Mouse (Mus musculus): Measurements from ENCODE around the gene Cemip.

GRCm38 (mm10) chr7:84053856-84054255, 32.4 kb downstream of the Cemip start:
- TF ChIP-seq POLR2A (IDR thresholded peaks at IDR 0.05; ENCODE audit: insufficient read length, low read depth) (no peak), SRF (IDR thresholded peaks at IDR 0.05; ENCODE audit: control insufficient read depth, insufficient read length, low read depth) (no peak), TCF12 (IDR thresholded peaks at IDR 0.05; ENCODE audit: insufficient read depth, poor library complexity, severe bottlenecking) (no peak), MYOD1 (IDR thresholded peaks at IDR 0.05; ENCODE audit: control insufficient read depth in 1 of 3, insufficient read length in 2 of 3, low read depth in 2 of 3) (no peak), USF1 (IDR thresholded peaks at IDR 0.05; ENCODE audit: low read depth) (no peak), E2F4 (IDR thresholded peaks at IDR 0.05; ENCODE audit: insufficient read depth) (no peak), POLR2AphosphoS2 (IDR thresholded peaks at IDR 0.05; ENCODE audit: insufficient read length, low read depth) (no peak), REST (IDR thresholded peaks at IDR 0.05; ENCODE audit: insufficient read depth, insufficient read length) (no peak)
